Mouse (Mus musculus) intestine, embryonic 15.5 days (tissue): ENCODE measurements around the gene Slc16a1. TPM values are rescaled to one million over a fixed set of nuclear protein-coding genes. Genes with fewer than 3 reads are reported as not detected.

ENCODE experiments used
- ATAC-seq: fragments of 200-750 bp; cut with Nextera tagmentation; 2 replicates; pipeline ENCODE4 v1.8.0; 2017; ENCODE audit warnings: moderate TSS enrichment, moderate library complexity
- H3K27ac ChIP-seq: fragments of 300-500 bp; sonication (generic); 2 replicates; pipeline ENCODE4 v1.5.1; 2015; ENCODE audit warnings: mild to moderate bottlenecking, inconsistent platforms
- H3K27me3 ChIP-seq: fragments of 300-500 bp; sonication (generic); replicated peaks from 2 replicates; pipeline ENCODE4 v1.6.1; 2015; ENCODE audit warnings: inconsistent platforms
- H3K36me3 ChIP-seq: fragments of 300-500 bp; sonication (generic); 2 replicates; pipeline ENCODE4 v1.6.1; 2015; ENCODE audit warnings: inconsistent platforms
- H3K4me1 ChIP-seq: fragments of 300-500 bp; sonication (generic); replicated peaks from 2 replicates; pipeline ENCODE4 v1.6.1; 2015; ENCODE audit warnings: inconsistent platforms
- H3K4me2 ChIP-seq: fragments of 300-500 bp; sonication (generic); replicated peaks from 2 replicates; pipeline ENCODE4 v1.6.1; 2015; ENCODE audit warnings: mild to moderate bottlenecking, inconsistent platforms
- H3K4me3 ChIP-seq: fragments of 300-500 bp; sonication (generic); replicated peaks from 2 replicates; pipeline ENCODE4 v1.5.1; 2015; ENCODE audit warnings: inconsistent platforms
- H3K9ac ChIP-seq: fragments of 300-500 bp; sonication (generic); 2 replicates; pipeline ENCODE4 v1.6.1; 2015; ENCODE audit warnings: inconsistent platforms
- H3K9me3 ChIP-seq: fragments of 300-500 bp; sonication (generic); 2 replicates; pipeline ENCODE4 v1.6.1; 2016; ENCODE audit warnings: inconsistent platforms
- WGBS: fragments of 180-500 bp; shearing (Covaris S2); methylation state at CpG from one replicate; pipeline ENCODE4 v1.1.7; 2015; 5-methylcytosine and 5-hydroxymethylcytosine counted together
- polyA plus RNA-seq: library from polyadenylated mRNA; unstranded; fragments of >200 nt; fragmentation: Nextera tagmentation; extraction: Ambion mirVana; gene quantifications from 2 replicates; pipeline ENCODE4 v1.2.1, GENCODE M21; 2015

Gene Slc16a1
- 45.7 and 50.0 TPM in 2 replicates for polyA plus RNA-seq

DNA sequence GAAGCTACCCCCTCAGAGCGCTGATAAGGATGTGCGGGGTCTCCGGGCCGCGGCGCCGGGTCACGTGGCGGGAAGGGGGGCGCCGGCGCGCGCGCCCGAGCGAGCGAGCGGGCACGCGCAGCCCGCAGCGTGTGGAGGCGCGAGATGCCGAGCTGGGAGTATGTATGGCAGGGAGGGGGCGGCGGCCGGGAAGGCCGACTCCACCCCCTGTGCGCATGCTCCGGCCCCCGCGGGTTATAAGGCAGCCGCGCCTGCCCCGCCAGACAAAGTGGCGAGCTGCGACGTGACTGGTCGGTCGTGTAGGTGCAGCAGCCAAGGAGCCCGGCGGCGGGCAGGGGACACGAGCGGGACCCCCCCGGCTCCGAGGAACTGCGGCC lies at the start of gene Slc16a1:
Gene Slc16a1 (plus strand): TSS at position 266 of the 377 bp plus-strand sequence.
- Histone ChIP-seq H3K4me3 (peak within 1 kb of the TSS; percentile 91), H3K4me1 (0 out of 2 replicates have a peak, but pooled peaks cover 4% of the 10 kb centered on the region), H3K9me3 (no peaks in the 10 kb centered on the region), H3K36me3 (no peaks in the 10 kb centered on the region), H3K9ac (peak within 1 kb of the TSS; percentile 82), H3K27ac (peak within 1 kb of the TSS; percentile 80), H3K27me3 (no peaks in the 10 kb centered on the region), H3K4me2 (peak within 1 kb of the TSS; percentile 97)
- peak; percentile 98 for ATAC-seq
- under 1% methylated on average over 50 of the region's 50 CpGs for WGBS

DNA sequence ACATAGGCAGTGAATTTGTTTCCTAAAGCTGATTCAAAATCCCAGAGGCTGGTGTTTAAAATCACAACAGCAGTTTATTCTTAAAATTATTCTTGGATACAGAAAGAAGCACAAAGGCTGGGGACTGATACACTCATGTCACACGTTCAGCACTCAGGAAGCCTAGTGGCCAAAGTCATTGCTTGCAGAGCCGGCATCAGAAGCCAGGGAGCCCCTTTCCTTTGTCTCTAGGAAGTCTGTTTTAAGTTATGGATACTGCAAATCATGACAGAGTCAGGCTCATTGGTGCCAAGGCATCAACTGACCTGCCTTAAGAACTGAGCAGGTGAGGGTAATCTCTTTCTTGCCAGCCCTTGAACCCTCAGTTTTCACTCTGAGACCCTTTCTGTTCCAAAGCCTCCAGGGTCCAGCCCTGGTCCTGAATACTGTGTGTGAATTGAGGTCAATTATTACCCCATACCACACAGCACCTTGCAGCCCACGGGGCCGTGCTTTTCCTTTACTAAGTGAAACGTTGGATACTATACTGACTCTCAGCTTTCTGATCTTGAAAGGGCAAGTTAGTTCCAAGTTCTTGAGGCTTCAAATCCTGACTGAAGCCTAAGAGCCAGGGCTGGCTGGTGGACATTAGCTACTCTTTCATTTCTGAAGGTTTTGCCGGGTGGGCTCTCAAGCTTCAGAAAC lies 41.9 kb upstream of the Slc16a1 start:
- H3K4me2 ChIP-seq = 0 out of 2 replicates have a peak overlapping the region, but pooled peaks have one; percentile 13
- ATAC-seq = no peak

DNA sequence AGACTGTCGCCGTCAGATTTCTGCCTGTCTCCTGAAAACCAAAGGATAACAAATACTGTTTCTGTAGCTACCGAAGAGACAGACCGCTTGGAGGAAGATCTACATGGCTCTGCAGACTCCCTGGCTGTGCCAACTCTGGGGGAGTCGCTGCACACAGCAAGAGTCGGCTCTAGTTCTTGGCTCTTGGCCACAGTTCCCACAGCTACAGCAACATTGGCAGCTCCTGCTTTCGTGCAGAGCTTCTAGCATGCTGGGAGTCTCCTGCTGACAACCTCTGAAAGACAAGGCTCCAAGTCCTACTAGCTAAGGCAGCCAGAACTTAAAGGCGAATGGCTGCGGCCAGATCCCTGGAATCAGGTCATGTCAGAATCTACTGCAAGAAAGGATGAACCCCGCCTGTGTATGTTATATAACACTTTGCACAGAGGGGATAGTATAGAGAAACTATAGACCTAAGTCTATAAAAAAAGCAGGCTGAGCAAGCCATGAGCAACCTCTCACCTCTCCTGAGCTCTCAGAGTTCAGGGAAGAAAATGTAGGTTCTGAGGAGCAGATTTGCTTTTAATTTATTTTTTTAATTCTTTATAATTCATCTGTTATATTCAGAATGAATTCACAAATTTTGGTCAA lies 41.2 kb upstream of the Slc16a1 start:
- H3K4me2 ChIP-seq = 0 out of 2 replicates have a peak overlapping the region, but pooled peaks have one; percentile 13
- no peak for ATAC-seq
- H3K9ac ChIP-seq = no peak overlapping the region
- peaks cover 11% of the 10 kb centered on the region for H3K4me1 ChIP-seq
- no peaks in the 10 kb centered on the region for H3K9me3 ChIP-seq
- 0 out of 2 replicates have a peak overlapping the region, but pooled peaks have one; percentile 24 for H3K27ac ChIP-seq
- WGBS = 62% methylated on average over 10 of the region's 10 CpGs
- H3K27me3 ChIP-seq = no peaks in the 10 kb centered on the region
- no peaks in the 10 kb centered on the region for H3K36me3 ChIP-seq
- no peak overlapping the region for H3K4me3 ChIP-seq

More for the DNA sequence above, 41.9 kb upstream of the Slc16a1 start:
- H3K27me3 ChIP-seq = no peaks in the 10 kb centered on the region
- 0 out of 2 replicates have a peak overlapping the region, but pooled peaks have one; percentile 24 for H3K27ac ChIP-seq
- H3K9ac ChIP-seq = no peak overlapping the region
- no peaks in the 10 kb centered on the region for H3K36me3 ChIP-seq
- 56% methylated on average over 6 of the region's 6 CpGs for WGBS
- no peak overlapping the region for H3K4me3 ChIP-seq
- peaks cover 11% of the 10 kb centered on the region for H3K4me1 ChIP-seq
- no peaks in the 10 kb centered on the region for H3K9me3 ChIP-seq

DNA sequence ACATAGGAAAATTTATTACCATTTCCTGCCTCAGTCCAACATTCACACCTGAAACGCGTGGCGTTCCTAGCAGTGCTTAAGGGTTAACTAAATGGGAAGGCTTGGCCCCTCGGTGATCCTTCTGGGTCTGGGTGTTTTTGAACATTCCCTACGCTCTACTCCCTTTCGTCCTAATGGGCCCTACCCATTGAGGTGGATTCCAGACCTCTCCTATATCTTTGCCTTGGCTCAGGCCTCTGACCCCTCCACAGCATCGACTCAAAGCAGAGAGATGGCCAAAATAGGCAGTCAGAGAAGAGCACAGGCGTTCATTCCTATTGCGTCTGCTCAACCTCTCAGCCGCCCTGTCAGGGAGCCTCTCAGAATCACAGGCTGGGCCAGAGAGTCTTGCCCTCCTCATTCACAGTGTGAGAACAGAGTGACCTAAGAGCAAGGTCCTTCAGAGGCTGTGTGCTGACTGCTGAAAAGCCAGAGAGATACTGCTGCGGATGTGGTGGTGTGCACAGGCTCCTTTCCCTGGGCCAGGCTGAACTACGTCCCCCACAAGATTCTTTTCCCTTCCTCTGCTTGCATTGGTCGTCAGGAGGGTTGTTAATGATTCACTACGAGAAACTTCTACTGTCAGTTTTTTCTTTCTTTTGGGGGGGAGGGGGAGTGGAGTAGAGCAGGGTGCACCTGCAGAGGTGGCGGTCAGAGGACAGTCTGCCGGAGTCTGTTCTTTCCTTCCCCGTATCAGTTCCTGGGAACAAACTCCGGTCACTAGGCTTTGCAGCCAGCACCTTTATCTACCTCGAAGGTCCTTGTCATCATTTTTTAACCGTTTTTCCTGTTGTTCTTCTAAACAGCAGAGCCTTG lies 38.9 kb upstream of the Slc16a1 start:
- H3K36me3 ChIP-seq = no peaks in the 10 kb centered on the region
- no peaks in the 10 kb centered on the region for H3K9me3 ChIP-seq
- H3K4me1 ChIP-seq = peaks cover 11% of the 10 kb centered on the region
- peak overlapping the region; percentile 36 for H3K4me2 ChIP-seq
- H3K4me3 ChIP-seq = no peak overlapping the region
- peak overlapping the region; percentile 82 for H3K27ac ChIP-seq
- no peak overlapping the region for H3K9ac ChIP-seq
- no peaks in the 10 kb centered on the region for H3K27me3 ChIP-seq
- 36% methylated on average over 20 of the region's 20 CpGs for WGBS
- peak; percentile 94 for ATAC-seq

DNA sequence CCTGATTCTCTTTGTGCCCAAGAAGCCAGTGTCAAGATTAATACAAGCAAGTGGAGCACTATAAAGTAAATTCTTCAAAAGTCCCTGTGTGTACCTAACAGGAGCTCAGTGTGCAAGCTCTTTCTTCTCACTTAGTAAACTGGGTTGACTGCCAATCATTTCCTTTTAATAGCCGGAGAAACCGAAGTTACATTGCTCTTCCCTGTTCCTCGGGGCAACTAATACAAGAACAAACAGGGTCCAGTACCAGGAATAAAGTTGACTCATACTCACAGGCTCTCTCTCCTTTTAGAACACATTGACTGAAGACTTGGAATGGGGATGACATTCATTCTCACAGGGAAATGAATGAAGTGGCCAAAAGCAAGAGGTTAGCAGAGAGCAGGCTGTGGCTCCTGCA lies 37.8 kb upstream of the Slc16a1 start:
- Histone ChIP-seq H3K27ac (peak overlapping the region; percentile 82; the same call in 1 of the 2 replicates), H3K4me2 (0 out of 2 replicates have a peak overlapping the region, but pooled peaks have one; percentile 36), H3K36me3 (no peaks in the 10 kb centered on the region), H3K9me3 (no peaks in the 10 kb centered on the region), H3K4me3 (no peak overlapping the region), H3K27me3 (no peaks in the 10 kb centered on the region), H3K9ac (no peak overlapping the region), H3K4me1 (peaks cover 11% of the 10 kb centered on the region)
- ATAC-seq = no peak
- WGBS = 53% methylated on average over 3 of the region's 3 CpGs

DNA sequence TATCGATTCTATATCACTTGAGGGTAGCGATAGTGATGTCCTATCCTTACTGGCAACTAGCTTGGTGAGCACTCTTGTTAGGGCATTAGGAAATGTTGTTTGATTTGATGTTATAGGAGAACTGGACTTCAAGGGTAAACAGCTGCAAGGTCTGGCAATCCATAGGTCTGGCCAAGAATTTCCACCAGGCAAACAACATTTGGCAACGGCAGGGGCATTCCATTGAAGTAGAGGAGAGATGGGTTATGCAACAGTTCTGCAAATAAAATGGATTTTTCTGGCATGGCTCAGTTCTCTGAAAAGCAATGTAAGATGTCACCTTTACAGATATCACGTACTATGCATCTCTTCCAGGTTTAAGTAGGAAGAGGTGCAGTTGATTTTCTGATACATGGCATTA lies 36.8 kb upstream of the Slc16a1 start:
- H3K4me2 ChIP-seq = no peak overlapping the region
- H3K27me3 ChIP-seq = no peaks in the 10 kb centered on the region
- H3K36me3 ChIP-seq = no peaks in the 10 kb centered on the region
- no peak overlapping the region for H3K27ac ChIP-seq
- peaks cover 11% of the 10 kb centered on the region for H3K4me1 ChIP-seq
- no peak for ATAC-seq
- no peak overlapping the region for H3K9ac ChIP-seq
- 82% methylated on average over 4 of the region's 4 CpGs for WGBS
- H3K4me3 ChIP-seq = no peak overlapping the region
- H3K9me3 ChIP-seq = no peaks in the 10 kb centered on the region

DNA sequence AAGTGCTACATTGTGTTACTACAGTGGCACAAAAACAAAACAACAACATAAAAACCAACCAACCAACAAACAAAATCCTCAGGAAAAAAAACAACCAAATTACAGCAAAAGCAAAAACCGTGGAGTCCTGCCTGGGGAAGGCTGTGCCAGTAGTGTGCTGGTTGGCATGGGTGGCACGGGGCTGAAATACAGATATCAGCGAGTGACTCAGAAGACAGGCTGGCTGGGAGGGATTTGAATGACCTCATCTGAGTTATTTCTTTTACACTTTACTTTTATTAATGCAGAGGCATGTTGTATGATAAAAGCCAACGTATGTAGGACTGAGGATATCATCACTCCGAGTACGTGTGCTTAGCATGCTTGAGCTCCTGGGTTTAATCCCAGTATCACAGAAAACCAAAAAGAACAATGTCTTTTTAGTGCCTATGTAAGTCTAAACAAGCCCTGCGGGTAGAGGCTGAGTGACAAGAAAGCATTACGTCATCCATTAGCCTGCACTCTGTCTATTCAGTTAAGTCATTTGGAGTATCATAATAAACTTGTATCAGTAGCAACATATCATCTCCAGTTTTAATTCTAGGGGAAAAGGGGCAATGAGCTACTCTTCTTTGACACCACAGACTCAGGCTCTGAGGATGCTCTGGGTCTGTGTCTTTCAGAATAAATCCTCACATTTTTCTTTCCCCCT lies 28.6 kb upstream of the Slc16a1 start:
- no peaks in the 10 kb centered on the region for H3K9me3 ChIP-seq
- H3K27me3 ChIP-seq = no peaks in the 10 kb centered on the region
- 70% methylated on average over 8 of the region's 8 CpGs for WGBS
- no peak for ATAC-seq
- H3K4me2 ChIP-seq = no peak overlapping the region
- no peaks in the 10 kb centered on the region for H3K4me1 ChIP-seq
- H3K27ac ChIP-seq = no peak overlapping the region
- no peaks in the 10 kb centered on the region for H3K36me3 ChIP-seq
- H3K9ac ChIP-seq = no peak overlapping the region
- no peak overlapping the region for H3K4me3 ChIP-seq

DNA sequence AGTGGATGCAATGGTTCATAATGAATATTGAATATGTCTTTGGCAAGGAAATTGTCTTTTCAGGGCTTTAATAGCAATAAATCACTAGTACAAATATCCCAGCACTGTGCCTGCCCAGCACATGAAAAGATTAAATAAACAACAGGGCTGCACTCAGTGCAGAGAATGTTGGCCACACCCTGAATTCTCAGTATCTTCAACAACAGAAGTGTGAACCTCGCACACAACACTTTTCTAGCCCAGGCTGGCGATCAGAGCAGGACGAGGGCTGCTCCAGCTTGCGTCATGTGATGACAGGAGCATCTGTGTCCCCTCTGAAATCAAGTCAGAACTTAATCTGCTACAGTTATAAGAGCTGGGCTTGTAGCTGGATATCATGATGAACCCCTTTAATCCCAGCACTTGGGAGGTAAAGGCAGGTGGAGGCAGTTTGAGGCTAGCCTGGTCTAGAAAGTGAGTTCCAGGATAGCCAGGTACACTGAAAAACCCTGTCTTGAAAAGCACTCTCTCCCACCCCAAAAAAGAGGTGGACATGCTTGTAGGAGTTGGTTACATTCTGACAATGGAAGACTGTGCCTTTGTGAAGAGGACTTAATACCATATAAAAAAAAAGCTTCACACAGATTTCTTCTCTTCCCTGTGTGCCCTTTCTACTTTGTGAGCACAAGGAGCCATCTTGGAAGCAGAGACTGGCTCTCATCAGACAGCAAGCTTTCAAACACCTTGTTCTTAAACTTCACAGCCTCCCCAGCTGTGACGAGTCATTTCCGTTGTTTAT lies 27.8 kb upstream of the Slc16a1 start:
- Histone ChIP-seq H3K27me3 (no peaks in the 10 kb centered on the region), H3K27ac (no peak overlapping the region), H3K9ac (no peak overlapping the region), H3K4me2 (no peak overlapping the region), H3K4me3 (no peak overlapping the region), H3K9me3 (no peaks in the 10 kb centered on the region), H3K4me1 (no peaks in the 10 kb centered on the region), H3K36me3 (no peaks in the 10 kb centered on the region)
- ATAC-seq = no peak
- WGBS = 60% methylated on average over 6 of the region's 6 CpGs

DNA sequence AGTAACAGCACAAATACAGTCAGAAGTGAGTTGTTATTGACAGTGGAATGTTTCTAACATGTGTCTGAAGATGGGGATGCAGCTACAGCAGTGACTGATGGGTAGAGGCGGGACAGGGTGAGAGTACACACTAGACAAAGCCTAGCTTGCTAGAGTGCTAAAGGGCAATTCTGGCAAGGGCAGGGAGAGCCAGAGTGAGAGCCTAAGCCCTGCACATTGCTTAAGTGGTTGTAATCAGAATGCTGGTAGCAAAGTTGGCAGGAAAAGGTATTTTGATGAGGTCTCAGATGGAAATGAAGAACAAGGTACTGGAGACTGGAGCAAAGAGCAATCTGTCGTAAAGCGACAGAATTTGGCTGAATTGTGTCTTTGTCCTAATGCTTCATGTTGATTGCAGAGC lies 26.5 kb upstream of the Slc16a1 start:
- Histone ChIP-seq H3K27me3 (no peaks in the 10 kb centered on the region), H3K9me3 (no peaks in the 10 kb centered on the region), H3K4me2 (no peak overlapping the region), H3K9ac (no peak overlapping the region), H3K4me1 (no peaks in the 10 kb centered on the region), H3K4me3 (no peak overlapping the region), H3K27ac (no peak overlapping the region), H3K36me3 (no peaks in the 10 kb centered on the region)
- 77% methylated on average over 3 of the region's 3 CpGs for WGBS
- no peak for ATAC-seq

DNA sequence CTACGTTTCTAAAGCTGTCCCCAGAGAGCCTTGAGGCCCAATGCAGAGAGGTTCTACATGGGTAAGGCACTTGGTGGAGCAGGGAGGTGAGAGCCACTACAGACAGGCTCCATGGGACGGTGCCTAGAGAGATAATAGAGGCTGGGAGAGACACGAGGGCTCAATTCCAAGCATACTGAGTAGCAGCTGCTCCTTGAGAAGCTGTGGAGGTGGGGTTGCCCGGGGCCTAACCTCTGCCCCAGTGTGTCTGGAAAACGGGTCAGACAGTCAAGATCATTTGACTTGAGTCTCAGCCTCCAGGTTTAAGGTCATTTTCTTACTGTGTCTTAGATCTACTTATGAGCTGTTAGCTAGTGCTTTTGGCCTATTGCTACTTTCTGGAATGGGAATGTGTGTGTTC lies 25.4 kb upstream of the Slc16a1 start:
- no peak overlapping the region for H3K27ac ChIP-seq
- H3K27me3 ChIP-seq = no peaks in the 10 kb centered on the region
- H3K4me1 ChIP-seq = no peaks in the 10 kb centered on the region
- no peak overlapping the region for H3K4me3 ChIP-seq
- WGBS = 61% methylated on average over 5 of the region's 5 CpGs
- no peak for ATAC-seq
- H3K9ac ChIP-seq = no peak overlapping the region
- no peaks in the 10 kb centered on the region for H3K36me3 ChIP-seq
- H3K9me3 ChIP-seq = no peaks in the 10 kb centered on the region
- no peak overlapping the region for H3K4me2 ChIP-seq

DNA sequence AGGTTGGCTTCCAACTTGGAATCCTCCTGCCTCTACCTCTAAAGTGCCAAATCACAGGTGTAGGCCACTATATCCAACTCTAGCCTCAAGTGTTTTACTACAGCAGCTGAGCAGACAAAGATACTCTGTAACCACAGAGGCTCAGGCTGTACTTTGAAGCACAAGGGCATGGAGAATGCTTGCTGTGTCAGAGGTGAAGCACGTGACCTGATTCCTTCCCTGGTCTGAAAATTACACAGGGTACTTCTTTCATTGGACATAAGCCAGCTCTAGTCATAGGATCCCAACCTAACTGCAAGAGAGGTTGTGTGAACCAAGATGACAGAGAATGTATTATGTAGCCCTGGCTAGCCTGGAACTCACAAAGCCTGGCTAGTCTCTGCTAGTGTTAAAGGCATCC lies 24.4 kb upstream of the Slc16a1 start:
- WGBS = 90% methylated on average over 1 of the region's 1 CpGs
- no peaks in the 10 kb centered on the region for H3K9me3 ChIP-seq
- ATAC-seq = no peak
- H3K4me2 ChIP-seq = no peak overlapping the region
- H3K27me3 ChIP-seq = no peaks in the 10 kb centered on the region
- H3K27ac ChIP-seq = no peak overlapping the region
- no peaks in the 10 kb centered on the region for H3K4me1 ChIP-seq
- H3K4me3 ChIP-seq = no peak overlapping the region
- no peak overlapping the region for H3K9ac ChIP-seq
- no peaks in the 10 kb centered on the region for H3K36me3 ChIP-seq
